Mouse (Mus musculus) MEL (cell line): ENCODE results near the gene Ppm1f. TPM values are rescaled to one million over a fixed set of nuclear protein-coding genes. Genes with fewer than 3 reads are reported as not detected.

Experiments used
- DNase-seq: peaks from one replicate; pipeline ENCODE4 v3.0.0; 2011; ENCODE audit warnings: low read depth, low spot score
- H3K27ac ChIP-seq: 2 replicates; pipeline ENCODE4 v1.5.1; 2012; ENCODE audit warnings: low read depth, mild to moderate bottlenecking, control low read depth, low read length, moderate library complexity; ENCODE audit not compliant: control insufficient read depth
- H3K27me3 ChIP-seq, 2 experiments: fragments of 150-350 bp in 1 of 2; sonication (generic) in 1 of 2; 2 replicates each; pipeline ENCODE4 v1.6.1; 2012; ENCODE audit warnings: low read length in 2 of 2, mild to moderate bottlenecking in 2 of 2, improper control_type of control experiment in 1 of 2, moderate library complexity in 1 of 2; ENCODE audit not compliant: insufficient read depth in 2 of 2, control insufficient read depth in 1 of 2
- H3K36me3 ChIP-seq, 2 experiments: 2 replicates each; pipeline ENCODE4 v1.6.1; 2012 to 2014; ENCODE audit warnings: low read length in 2 of 2, improper control_type of control experiment in 1 of 2, inconsistent platforms in 1 of 2, mild to moderate bottlenecking in 1 of 2; ENCODE audit not compliant: insufficient read depth in 2 of 2, control insufficient read depth in 1 of 2
- H3K4me1 ChIP-seq, 2 experiments: fragments of 150-350 bp in 1 of 2; sonication (generic) in 1 of 2; 2 replicates each; pipeline ENCODE4 v1.6.1; 2012; ENCODE audit warnings: low read length in 2 of 2, improper control_type of control experiment in 1 of 2, mild to moderate bottlenecking in 1 of 2; ENCODE audit not compliant: insufficient read depth in 2 of 2, control insufficient read depth in 1 of 2
- H3K4me3 ChIP-seq, 2 experiments: fragments of 150-350 bp in 1 of 2; sonication (generic) in 1 of 2; 2 replicates each; pipeline ENCODE4 v1.5.1; 2012; ENCODE audit warnings: low read depth in 2 of 2, low read length in 2 of 2, mild to moderate bottlenecking in 2 of 2, moderate library complexity in 2 of 2, control low read depth in 1 of 2, improper control_type of control experiment in 1 of 2; ENCODE audit not compliant: control insufficient read depth in 1 of 2, insufficient read depth in 1 of 2
- H3K79me2 ChIP-seq: 2 replicates; pipeline ENCODE4 v1.6.1; 2012; ENCODE audit warnings: mild to moderate bottlenecking, low read length, moderate library complexity; ENCODE audit not compliant: control insufficient read depth, poor library complexity, insufficient read depth
- H3K9ac ChIP-seq: 2 replicates; pipeline ENCODE4 v1.6.1; 2012; ENCODE audit warnings: low read depth, mild to moderate bottlenecking, control low read depth, low read length, moderate library complexity; ENCODE audit not compliant: control insufficient read depth, poor library complexity, severe bottlenecking
- H3K9me3 ChIP-seq: fragments of 150-350 bp; sonication (generic); replicated peaks from 2 replicates; pipeline ENCODE4 v1.6.1; 2012; ENCODE audit warnings: mild to moderate bottlenecking, low read length, improper control_type of control experiment, moderate library complexity; ENCODE audit not compliant: insufficient read depth
- BHLHE40 ChIP-seq: IDR thresholded peaks from 2 replicates; pipeline ENCODE4 v1.6.1; 2012; ENCODE audit warnings: low read depth, mild to moderate bottlenecking, inconsistent platforms, low read length, improper control_type of control experiment, borderline replicate concordance
- CHD2 ChIP-seq: IDR thresholded peaks from 2 replicates; pipeline ENCODE4 v1.6.1; 2011; ENCODE audit warnings: low read length, improper control_type of control experiment
- CTCF ChIP-seq, 3 experiments: IDR thresholded peaks in 2 of 3; conservative IDR thresholded peaks in 1 of 3; 2 replicates each; pipeline ENCODE4 v1.5.1; 2011 to 2012; ENCODE audit warnings: low read length in 3 of 3, low read depth in 2 of 3, mild to moderate bottlenecking in 2 of 3, improper control_type of control experiment in 1 of 3, inconsistent platforms in 1 of 3, mixed read lengths in 1 of 3, moderate library complexity in 1 of 3; ENCODE audit not compliant: control insufficient read depth in 1 of 3, insufficient read depth in 1 of 3, poor library complexity in 1 of 3, severe bottlenecking in 1 of 3
- ELF1 ChIP-seq: IDR thresholded peaks from 2 replicates; pipeline ENCODE4 v1.6.1; 2014; ENCODE audit warnings: low read depth, mild to moderate bottlenecking, inconsistent platforms, low read length, improper control_type of control experiment, moderate library complexity
- EP300 ChIP-seq, 2 experiments: IDR thresholded peaks; 2 replicates each; pipeline ENCODE4 v1.6.1; 2011; ENCODE audit warnings: improper control_type of control experiment in 2 of 2, low read length in 2 of 2, low read depth in 1 of 2, mild to moderate bottlenecking in 1 of 2
- ETS1 ChIP-seq: IDR thresholded peaks from 2 replicates; pipeline ENCODE4 v1.6.1; 2012; ENCODE audit warnings: low read depth, mild to moderate bottlenecking, inconsistent platforms, low read length, improper control_type of control experiment, moderate library complexity
- GABPA ChIP-seq: IDR thresholded peaks from 2 replicates; pipeline ENCODE4 v1.6.1; 2012; ENCODE audit warnings: low read depth, mild to moderate bottlenecking, inconsistent platforms, low read length, improper control_type of control experiment, moderate library complexity
- GATA1 ChIP-seq: IDR thresholded peaks from 2 replicates; pipeline ENCODE4 v1.6.1; 2011; ENCODE audit warnings: low read depth, low read length, improper control_type of control experiment
- HCFC1 ChIP-seq: IDR thresholded peaks from 2 replicates; pipeline ENCODE4 v1.6.1; 2012; ENCODE audit warnings: low read depth, mild to moderate bottlenecking, inconsistent platforms, low read length, improper control_type of control experiment, moderate library complexity
- JUND ChIP-seq: IDR thresholded peaks from 2 replicates; pipeline ENCODE4 v1.6.1; 2011; ENCODE audit warnings: low read depth, mild to moderate bottlenecking, improper control_type of control experiment, low read length
- KAT2A ChIP-seq: conservative IDR thresholded peaks from 2 replicates; pipeline ENCODE4 v1.6.1; 2012; ENCODE audit warnings: low read depth, low read length, improper control_type of control experiment, inconsistent platforms
- MAFK ChIP-seq: IDR thresholded peaks from 2 replicates; pipeline ENCODE4 v1.6.1; 2011; ENCODE audit warnings: low read depth, mild to moderate bottlenecking, low read length, improper control_type of control experiment, borderline replicate concordance
- MAX ChIP-seq: IDR thresholded peaks from 2 replicates; pipeline ENCODE4 v1.6.1; 2011; ENCODE audit warnings: low read length, improper control_type of control experiment
- MEF2A ChIP-seq: IDR thresholded peaks from 2 replicates; pipeline ENCODE4 v1.6.1; 2014; ENCODE audit warnings: low read depth, mild to moderate bottlenecking, inconsistent platforms, low read length, improper control_type of control experiment; ENCODE audit not compliant: poor library complexity, insufficient replicate concordance, severe bottlenecking; ENCODE audit errors: extremely low read depth
- MXI1 ChIP-seq: IDR thresholded peaks from 2 replicates; pipeline ENCODE4 v1.6.1; 2011; ENCODE audit warnings: mild to moderate bottlenecking, low read depth, low read length, improper control_type of control experiment
- MYB ChIP-seq: IDR thresholded peaks from 2 replicates; pipeline ENCODE4 v1.6.1; 2011; ENCODE audit warnings: mild to moderate bottlenecking, low read depth, low read length, improper control_type of control experiment
- MYC ChIP-seq: IDR thresholded peaks from 2 replicates; pipeline ENCODE4 v1.6.1; 2011; ENCODE audit warnings: low read depth, mild to moderate bottlenecking, low read length, improper control_type of control experiment, moderate library complexity
- NELFE ChIP-seq: IDR thresholded peaks from 2 replicates; pipeline ENCODE4 v1.6.1; 2011; ENCODE audit warnings: low read depth, low read length, improper control_type of control experiment
- POLR2A ChIP-seq, 2 experiments: IDR thresholded peaks; 2 replicates each; pipeline ENCODE4 v1.6.1; 2011 to 2012; ENCODE audit warnings: low read length in 2 of 2, mild to moderate bottlenecking in 2 of 2, control low read depth in 1 of 2, improper control_type of control experiment in 1 of 2, low read depth in 1 of 2, moderate library complexity in 1 of 2; ENCODE audit not compliant: control insufficient read depth in 1 of 2, insufficient read depth in 1 of 2, poor library complexity in 1 of 2
- POLR2AphosphoS2 ChIP-seq: IDR thresholded peaks from 2 replicates; pipeline ENCODE4 v1.6.1; 2011; ENCODE audit warnings: low read length, improper control_type of control experiment
- RAD21 ChIP-seq: IDR thresholded peaks from 2 replicates; pipeline ENCODE4 v1.6.1; 2011; ENCODE audit warnings: mild to moderate bottlenecking, low read depth, low read length, improper control_type of control experiment
- RCOR1 ChIP-seq: IDR thresholded peaks from 2 replicates; pipeline ENCODE4 v1.6.1; 2012; ENCODE audit warnings: low read depth, mild to moderate bottlenecking, inconsistent platforms, low read length, improper control_type of control experiment
- SIN3A ChIP-seq: IDR thresholded peaks from 2 replicates; pipeline ENCODE4 v1.6.1; 2012; ENCODE audit warnings: low read length, improper control_type of control experiment, inconsistent platforms
- SMC3 ChIP-seq: IDR thresholded peaks from 2 replicates; pipeline ENCODE4 v1.6.1; 2011; ENCODE audit warnings: low read depth, low read length, improper control_type of control experiment
- TAL1 ChIP-seq: IDR thresholded peaks from 2 replicates; pipeline ENCODE4 v1.6.1; 2012; ENCODE audit warnings: mild to moderate bottlenecking, inconsistent platforms, low read length, moderate library complexity, mixed read lengths
- TBP ChIP-seq: IDR thresholded peaks from 2 replicates; pipeline ENCODE4 v1.8.0; 2011; ENCODE audit warnings: low read depth, low read length, improper control_type of control experiment
- TCF12 ChIP-seq: IDR thresholded peaks from 2 replicates; pipeline ENCODE4 v1.6.1; 2014; ENCODE audit warnings: low read depth, mild to moderate bottlenecking, inconsistent platforms, low read length, improper control_type of control experiment, moderate library complexity
- USF1 ChIP-seq: IDR thresholded peaks from 2 replicates; pipeline ENCODE4 v1.6.1; 2014; ENCODE audit warnings: low read depth, mild to moderate bottlenecking, inconsistent platforms, low read length, improper control_type of control experiment, moderate library complexity
- ZC3H11A ChIP-seq: IDR thresholded peaks from 2 replicates; pipeline ENCODE4 v1.6.1; 2012; ENCODE audit warnings: low read depth, mild to moderate bottlenecking, inconsistent platforms, low read length, improper control_type of control experiment
- ZKSCAN1 ChIP-seq: IDR thresholded peaks from 2 replicates; pipeline ENCODE4 v1.6.1; 2012; ENCODE audit warnings: low read depth, mild to moderate bottlenecking, inconsistent platforms, low read length, improper control_type of control experiment, moderate library complexity
- ZMIZ1 ChIP-seq: IDR thresholded peaks from 2 replicates; pipeline ENCODE4 v1.6.1; 2012; ENCODE audit warnings: low read depth, mild to moderate bottlenecking, inconsistent platforms, low read length, improper control_type of control experiment, moderate library complexity
- ZNF384 ChIP-seq: IDR thresholded peaks from 2 replicates; pipeline ENCODE4 v1.6.1; 2012; ENCODE audit warnings: low read depth, mild to moderate bottlenecking, inconsistent platforms, low read length, improper control_type of control experiment
- polyA plus RNA-seq, 2 experiments: library from polyadenylated mRNA; stranded (reverse) in 1 of 2; unstranded in 1 of 2; fragments of >175 nt in 1 of 2; fragments of >200 nt in 1 of 2; gene quantifications; 2 replicates each; pipeline versions ENCODE4 v1.2.1 to v1.2.4; 2012; ENCODE audit warnings: low replicate concordance in 2 of 2, low read depth in 1 of 2; ENCODE audit not compliant: insufficient read length in 2 of 2, insufficient read depth in 1 of 2, missing spikeins in 1 of 2
- total RNA-seq: library from RNA; depleted of rRNA; stranded (reverse); fragments of 300-350 nt; gene quantifications from 2 replicates; pipeline ENCODE4 v1.2.3, GENCODE M21; 2012

Gene Ppm1f
- total and polyA plus RNA-seq, 3 experiments, result 28.3 to 30.6 TPM; not detected in 1

- Histone ChIP-seq H3K9me3 (no peaks in the 10 kb centered on the region), H3K79me2 (no peaks in the 10 kb centered on the region), H3K27ac (no peak overlapping the region), H3K36me3 (peaks cover 0 to 2% of the 10 kb centered on the region in 2 experiments; a peak in 2 of 4 replicates), H3K9ac (no peak overlapping the region), H3K27me3 (no peaks in the 10 kb centered on the region), H3K4me1 (no peaks in the 10 kb centered on the region), H3K4me3 (no peak overlapping the region)
- no peak for DNase-seq
- TF ChIP-seq ZMIZ1, result no peak
Observed at GRCm38 (mm10) chr16:16918441-16919117, 22.3 kb downstream of the Ppm1f start.

- peak; percentile 39 for DNase-seq
- H3K36me3 ChIP-seq, result peaks cover 0 to 2% of the 10 kb centered on the region in 2 experiments; a peak in 1 of 4 replicates
- TF ChIP-seq HCFC1 (no peak), ZNF384 (no peak), CTCF (IDR thresholded peaks at IDR 0.05 in 2 of 3, conservative IDR thresholded peaks at IDR 0.05 in 1 of 3; ENCODE audit: control insufficient read depth in 1 of 3, insufficient read depth in 1 of 3, low read depth in 2 of 3, low read length in 3 of 3, poor library complexity in 1 of 3, severe bottlenecking in 1 of 3) (peak; percentile 16 to 48 (median 42); a peak in 5 of 6 replicates), TCF12 (no peak), TAL1 (no peak), TBP (no peak), EP300 (IDR thresholded peaks at IDR 0.05; ENCODE audit: low read depth in 1 of 2, low read length in 2 of 2) (no peak), JUND (no peak), MAFK (peak; percentile 77), MAX (no peak), POLR2AphosphoS2 (no peak), BHLHE40 (no peak), CHD2 (no peak), RAD21 (peak; percentile 40), SMC3 (peak; percentile 53), RCOR1 (no peak), GABPA (no peak), GATA1 (no peak), MXI1 (no peak), ZC3H11A (no peak), KAT2A (no peak), MEF2A (no peak), ZKSCAN1 (no peak), POLR2A (IDR thresholded peaks at IDR 0.05; ENCODE audit: control insufficient read depth in 1 of 2, insufficient read depth in 1 of 2, low read depth in 1 of 2, low read length in 2 of 2, poor library complexity in 1 of 2) (no peak), USF1 (no peak), SIN3A (no peak), NELFE (no peak), ELF1 (no peak), MYC (no peak), ZMIZ1 (no peak), ETS1 (no peak), MYB (no peak)
Observed at GRCm38 (mm10) chr16:16921021-16921435, 24.8 kb downstream of the Ppm1f start.

More at GRCm38 (mm10) chr16:16921021-16921435, 24.8 kb downstream of the Ppm1f start:
- H3K27ac ChIP-seq, result no peak overlapping the region
- no peaks in the 10 kb centered on the region for H3K27me3 ChIP-seq
- H3K79me2 ChIP-seq, result no peaks in the 10 kb centered on the region
- H3K9ac ChIP-seq, result no peak overlapping the region
- no peaks in the 10 kb centered on the region for H3K9me3 ChIP-seq
- no peak overlapping the region for H3K4me3 ChIP-seq
- no peaks in the 10 kb centered on the region for H3K4me1 ChIP-seq
